Mouse (Mus musculus) hindbrain, embryonic 12.5 days (tissue): ENCODE data around the gene Cenpu. TPM values are rescaled to one million over a fixed set of nuclear protein-coding genes. Genes with fewer than 3 reads are reported as not detected.

Source experiments
- ATAC-seq: fragments of 200-750 bp; cut with Nextera tagmentation; 2 replicates; pipeline ENCODE4 v1.8.0; 2017; ENCODE audit warnings: moderate TSS enrichment; ENCODE audit not compliant: low FRiP score
- H3K27ac ChIP-seq: fragments of 300-500 bp; sonication (generic); 2 replicates; pipeline ENCODE4 v1.5.1; 2016; ENCODE audit warnings: mild to moderate bottlenecking
- H3K27me3 ChIP-seq: fragments of 300-500 bp; sonication (generic); 2 replicates; pipeline ENCODE4 v1.6.1; 2016; ENCODE audit warnings: mild to moderate bottlenecking
- H3K36me3 ChIP-seq: fragments of 300-500 bp; sonication (generic); 2 replicates; pipeline ENCODE4 v1.6.1; 2016; ENCODE audit warnings: mild to moderate bottlenecking
- H3K4me1 ChIP-seq: fragments of 300-500 bp; sonication (generic); 2 replicates; pipeline ENCODE4 v1.6.1; 2016
- H3K4me2 ChIP-seq: fragments of 300-500 bp; sonication (generic); replicated peaks from 2 replicates; pipeline ENCODE4 v1.6.1; 2016; ENCODE audit warnings: mild to moderate bottlenecking
- H3K4me3 ChIP-seq: fragments of 300-500 bp; sonication (generic); 2 replicates; pipeline ENCODE4 v1.5.1; 2016; ENCODE audit warnings: mild to moderate bottlenecking
- H3K9ac ChIP-seq: fragments of 300-500 bp; sonication (generic); 2 replicates; pipeline ENCODE4 v1.6.1; 2016; ENCODE audit warnings: mild to moderate bottlenecking, moderate library complexity
- H3K9me3 ChIP-seq: fragments of 300-500 bp; sonication (generic); replicated peaks from 2 replicates; pipeline ENCODE4 v1.6.1; 2016; ENCODE audit warnings: mild to moderate bottlenecking
- WGBS: fragments of 180-500 bp; shearing (Covaris S2); methylation state at CpG from one replicate; pipeline ENCODE4 v1.1.7; 2016; 5-methylcytosine and 5-hydroxymethylcytosine counted together
- polyA plus RNA-seq: library from polyadenylated mRNA; unstranded; fragments of >200 nt; fragmentation: Nextera tagmentation; extraction: Ambion mirVana; gene quantifications from 2 replicates; pipeline ENCODE4 v1.2.1, GENCODE M21; 2016

Gene Cenpu
- polyA plus RNA-seq, 1 experiment from 2014 or later: 16.2 TPM

GRCm38 (mm10) chr8:46526821-46527220 is 25.0 kb upstream of the Cenpu start:
- H3K36me3 ChIP-seq: no peaks in the 10 kb centered on the region
- H3K9me3 ChIP-seq: no peaks in the 10 kb centered on the region
- no peak for ATAC-seq
- H3K4me2 ChIP-seq: no peak overlapping the region
- peaks cover 8% of the 10 kb centered on the region; the same call in 1 of the 2 replicates for H3K4me1 ChIP-seq
- no peaks in the 10 kb centered on the region for H3K27me3 ChIP-seq
- 77% methylated on average over 10 of the region's 10 CpGs for WGBS
- no peak overlapping the region for H3K27ac ChIP-seq
- no peak overlapping the region for H3K9ac ChIP-seq
- H3K4me3 ChIP-seq: no peak overlapping the region

DNA sequence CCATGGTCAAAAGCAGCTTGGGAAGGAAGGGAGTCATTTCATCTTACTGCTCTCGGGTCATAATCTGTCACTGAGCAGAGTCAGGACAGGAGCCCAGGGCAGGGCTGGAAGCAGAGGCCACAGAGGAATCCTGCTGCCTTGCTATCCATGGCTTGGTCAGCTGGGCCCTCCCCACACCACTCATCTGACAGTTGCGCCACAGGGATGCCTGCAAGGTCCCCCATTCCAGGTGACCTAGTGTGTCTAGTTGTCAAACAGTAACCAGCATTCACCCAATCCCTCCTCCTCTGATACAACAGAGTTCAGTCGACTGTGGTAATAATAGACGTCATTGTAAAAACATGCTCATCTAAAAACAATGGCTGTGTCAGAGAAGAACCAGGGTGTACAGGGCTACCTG is 22.3 kb upstream of the Cenpu start:
- Histone ChIP-seq H3K9ac (no peak overlapping the region), H3K4me1 (peaks cover 8% of the 10 kb centered on the region; the same call in 1 of the 2 replicates), H3K4me3 (no peak overlapping the region), H3K4me2 (no peak overlapping the region), H3K9me3 (no peaks in the 10 kb centered on the region), H3K36me3 (no peaks in the 10 kb centered on the region), H3K27me3 (no peaks in the 10 kb centered on the region), H3K27ac (no peak overlapping the region)
- WGBS: 79% methylated on average over 4 of the region's 4 CpGs
- ATAC-seq: no peak

GRCm38 (mm10) chr8:46530541-46530940 is 21.3 kb upstream of the Cenpu start:
- Histone ChIP-seq H3K9ac (no peak overlapping the region), H3K36me3 (no peaks in the 10 kb centered on the region), H3K27ac (no peak overlapping the region), H3K9me3 (no peaks in the 10 kb centered on the region), H3K4me2 (no peak overlapping the region), H3K27me3 (no peaks in the 10 kb centered on the region), H3K4me1 (peaks cover 8% of the 10 kb centered on the region; the same call in 1 of the 2 replicates), H3K4me3 (no peak overlapping the region)
- no peak for ATAC-seq
- WGBS: 49% methylated on average over 4 of the region's 4 CpGs

DNA sequence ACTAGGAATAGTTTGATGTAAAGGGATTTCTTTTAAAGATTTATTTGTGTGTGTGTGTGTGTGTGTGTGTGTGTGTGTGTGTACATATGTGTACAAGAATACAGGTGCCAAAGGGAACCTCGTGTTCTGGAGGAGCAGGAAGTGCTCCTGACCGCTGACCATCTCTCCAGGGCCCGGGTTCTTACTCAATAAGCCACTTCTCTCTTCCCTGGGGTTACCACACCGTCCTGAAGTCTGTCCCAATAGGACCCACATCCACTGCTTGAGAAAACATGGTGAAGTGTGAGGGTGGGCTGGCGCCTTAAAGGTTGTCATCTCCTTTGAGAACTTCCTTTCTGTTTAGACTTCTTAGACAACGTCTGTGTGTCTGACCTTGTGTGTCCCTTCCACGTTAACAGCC is 17.9 kb upstream of the Cenpu start:
- H3K36me3 ChIP-seq: no peaks in the 10 kb centered on the region
- no peak overlapping the region for H3K4me2 ChIP-seq
- no peak overlapping the region for H3K27ac ChIP-seq
- H3K27me3 ChIP-seq: no peaks in the 10 kb centered on the region
- WGBS: 85% methylated on average over 7 of the region's 7 CpGs
- no peak for ATAC-seq
- H3K9ac ChIP-seq: no peak overlapping the region
- no peaks in the 10 kb centered on the region for H3K9me3 ChIP-seq
- no peak overlapping the region for H3K4me3 ChIP-seq
- H3K4me1 ChIP-seq: peaks cover 8% of the 10 kb centered on the region; the same call in 1 of the 2 replicates

GRCm38 (mm10) chr8:46539701-46540100 is 12.1 kb upstream of the Cenpu start:
- H3K4me2 ChIP-seq: no peak overlapping the region
- no peaks in the 10 kb centered on the region for H3K27me3 ChIP-seq
- no peak overlapping the region for H3K4me3 ChIP-seq
- ATAC-seq: no peak
- no peak overlapping the region for H3K9ac ChIP-seq
- no peak overlapping the region for H3K27ac ChIP-seq
- H3K9me3 ChIP-seq: no peaks in the 10 kb centered on the region
- WGBS: 46% methylated on average over 5 of the region's 5 CpGs
- no peaks in the 10 kb centered on the region for H3K36me3 ChIP-seq
- 0 out of 2 replicates have a peak, but pooled peaks cover 4% of the 10 kb centered on the region for H3K4me1 ChIP-seq

GRCm38 (mm10) chr8:46543191-46543590 is 8.6 kb upstream of the Cenpu start:
- no peaks in the 10 kb centered on the region for H3K9me3 ChIP-seq
- H3K4me3 ChIP-seq: no peak overlapping the region
- H3K4me1 ChIP-seq: 0 out of 2 replicates have a peak, but pooled peaks cover 4% of the 10 kb centered on the region
- no peaks in the 10 kb centered on the region; the same call in 1 of the 2 replicates for H3K27me3 ChIP-seq
- no peak overlapping the region for H3K4me2 ChIP-seq
- H3K9ac ChIP-seq: no peak overlapping the region
- no peak overlapping the region for H3K27ac ChIP-seq
- WGBS: 79% methylated on average over 7 of the region's 7 CpGs
- no peak for ATAC-seq
- H3K36me3 ChIP-seq: no peaks in the 10 kb centered on the region

- WGBS: 86% methylated on average over 6 of the region's 6 CpGs
- no peak overlapping the region for H3K27ac ChIP-seq
- no peak for ATAC-seq
- H3K27me3 ChIP-seq: no peaks in the 10 kb centered on the region; the same call in 1 of the 2 replicates
- no peak overlapping the region for H3K4me3 ChIP-seq
- H3K9ac ChIP-seq: no peak overlapping the region
- H3K4me1 ChIP-seq: 0 out of 2 replicates have a peak, but pooled peaks cover 4% of the 10 kb centered on the region
- H3K36me3 ChIP-seq: no peaks in the 10 kb centered on the region
- no peak overlapping the region for H3K4me2 ChIP-seq
- H3K9me3 ChIP-seq: no peaks in the 10 kb centered on the region
Observed at GRCm38 (mm10) chr8:46543662-46544061, 8.2 kb upstream of the Cenpu start.

DNA sequence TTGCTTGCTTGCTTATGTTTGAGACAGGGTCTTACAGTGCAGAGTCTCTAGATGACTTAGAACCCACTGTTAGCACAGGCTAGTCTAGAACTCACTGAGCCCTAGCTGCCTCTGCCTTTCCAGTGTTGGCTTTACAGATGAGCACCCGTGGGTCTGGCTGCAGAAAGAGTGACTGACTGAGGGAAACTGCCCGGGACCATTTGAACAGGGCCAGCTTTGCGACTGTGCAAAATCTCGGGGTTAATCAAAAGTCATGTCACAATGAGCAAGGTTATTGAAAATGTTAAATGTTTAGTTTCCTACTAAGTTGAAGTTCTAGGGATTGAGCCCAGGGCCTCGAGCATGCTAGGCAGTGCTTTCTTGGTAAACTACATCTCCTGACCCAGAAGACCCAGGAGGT is 6.0 kb upstream of the Cenpu start:
- Histone ChIP-seq H3K9ac (no peak overlapping the region), H3K4me3 (no peak overlapping the region), H3K4me1 (no peaks in the 10 kb centered on the region), H3K9me3 (no peaks in the 10 kb centered on the region), H3K27me3 (no peaks in the 10 kb centered on the region; the same call in 1 of the 2 replicates), H3K27ac (no peak overlapping the region), H3K4me2 (no peak overlapping the region), H3K36me3 (no peaks in the 10 kb centered on the region)
- 93% methylated on average over 5 of the region's 5 CpGs for WGBS
- ATAC-seq: no peak

- Histone ChIP-seq H3K4me2 (no peak overlapping the region), H3K27ac (no peak overlapping the region), H3K9me3 (no peaks in the 10 kb centered on the region), H3K9ac (no peak overlapping the region), H3K27me3 (no peaks in the 10 kb centered on the region; the same call in 1 of the 2 replicates), H3K4me1 (peaks cover 3% of the 10 kb centered on the region; the same call in 1 of the 2 replicates), H3K4me3 (no peak overlapping the region), H3K36me3 (no peaks in the 10 kb centered on the region)
- no peak for ATAC-seq
- 81% methylated on average over 11 of the region's 11 CpGs for WGBS
Observed at GRCm38 (mm10) chr8:46546431-46547176, 5.2 kb upstream of the Cenpu start.

GRCm38 (mm10) chr8:46547245-46547644 is 4.6 kb upstream of the Cenpu start:
- Histone ChIP-seq H3K9ac (no peak overlapping the region), H3K9me3 (no peaks in the 10 kb centered on the region), H3K4me3 (no peak overlapping the region), H3K4me1 (peaks cover 3% of the 10 kb centered on the region; the same call in 1 of the 2 replicates), H3K4me2 (no peak overlapping the region), H3K27me3 (no peaks in the 10 kb centered on the region; the same call in 1 of the 2 replicates), H3K36me3 (no peaks in the 10 kb centered on the region), H3K27ac (no peak overlapping the region)
- ATAC-seq: no peak
- 59% methylated on average over 4 of the region's 4 CpGs for WGBS

DNA sequence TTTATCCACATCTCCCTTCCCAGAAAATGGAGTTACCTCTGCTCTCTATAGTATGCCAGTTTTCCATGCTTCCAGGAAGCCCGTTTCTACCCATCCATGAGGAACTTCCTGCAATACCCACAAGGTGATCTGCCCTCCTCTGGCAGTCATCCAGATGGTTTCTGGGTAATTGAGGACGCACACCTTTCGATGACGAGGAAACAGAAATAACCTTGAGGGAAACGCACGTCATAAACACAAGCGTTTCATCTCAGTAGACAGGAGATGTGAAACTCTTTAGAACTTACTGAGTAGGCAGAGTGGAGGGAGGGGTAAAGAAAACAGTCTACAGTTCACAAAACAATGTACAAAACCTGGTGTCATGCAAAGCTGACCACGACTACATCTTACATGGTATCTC is 1.8 kb upstream of the Cenpu start:
- H3K36me3 ChIP-seq: no peaks in the 10 kb centered on the region
- peaks cover 13% of the 10 kb centered on the region for H3K4me1 ChIP-seq
- no peak overlapping the region for H3K27ac ChIP-seq
- no peaks in the 10 kb centered on the region; the same call in 1 of the 2 replicates for H3K27me3 ChIP-seq
- no peak overlapping the region for H3K4me2 ChIP-seq
- no peaks in the 10 kb centered on the region for H3K9me3 ChIP-seq
- no peak for ATAC-seq
- no peak overlapping the region for H3K4me3 ChIP-seq
- 85% methylated on average over 8 of the region's 8 CpGs for WGBS
- no peak overlapping the region for H3K9ac ChIP-seq

DNA sequence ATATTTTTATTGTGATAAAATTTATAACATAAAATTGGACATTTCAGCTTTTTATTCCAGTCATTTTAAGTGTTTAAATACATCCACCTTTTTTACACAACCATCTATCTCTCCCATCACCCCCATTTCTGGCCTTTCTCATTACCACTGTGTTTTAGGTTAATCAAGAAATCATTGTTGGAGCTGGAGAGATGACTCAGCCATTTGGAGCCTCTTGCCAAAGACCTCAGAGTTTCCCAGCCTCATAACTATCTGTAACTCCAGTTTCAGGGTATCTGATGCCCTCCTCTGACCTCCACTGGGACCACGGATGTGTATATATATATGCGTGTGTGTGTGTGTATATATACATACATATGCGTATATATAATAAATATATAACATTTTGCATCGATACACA is 799 bp upstream of the Cenpu start:
- Histone ChIP-seq H3K4me3 (peak overlapping the region; percentile 72), H3K4me2 (peak overlapping the region; percentile 60), H3K27ac (no peak overlapping the region), H3K9ac (no peak overlapping the region), H3K9me3 (no peaks in the 10 kb centered on the region), H3K27me3 (no peaks in the 10 kb centered on the region; the same call in 1 of the 2 replicates), H3K36me3 (no peaks in the 10 kb centered on the region), H3K4me1 (peaks cover 13% of the 10 kb centered on the region)
- WGBS: 54% methylated on average over 4 of the region's 4 CpGs
- ATAC-seq: peak; percentile 30; the same call in 1 of the 2 replicates

DNA sequence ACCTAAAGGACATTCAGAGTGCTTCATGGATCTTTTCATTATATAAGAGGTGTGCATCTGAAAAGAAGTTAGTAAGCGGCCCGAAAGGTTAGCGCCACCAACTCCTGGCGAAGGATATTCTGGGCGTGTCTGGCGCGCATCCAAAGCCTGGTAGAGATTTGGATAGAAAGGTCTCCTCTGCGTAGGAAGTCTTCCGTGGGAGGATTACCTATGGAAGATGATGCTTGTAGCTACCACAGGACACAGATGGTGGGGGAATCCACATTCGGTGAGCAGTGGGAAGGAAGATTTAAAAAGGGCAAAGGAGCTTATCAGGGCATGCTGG is 575 bp downstream of the Cenpu start:
- H3K4me3 ChIP-seq: peak overlapping the region; percentile 72
- H3K4me1 ChIP-seq: peaks cover 13% of the 10 kb centered on the region
- no peak overlapping the region for H3K27ac ChIP-seq
- no peak for ATAC-seq
- WGBS: 2% methylated on average over 10 of the region's 10 CpGs
- peak overlapping the region; percentile 50 for H3K9ac ChIP-seq
- no peaks in the 10 kb centered on the region for H3K27me3 ChIP-seq
- H3K36me3 ChIP-seq: no peaks in the 10 kb centered on the region
- H3K4me2 ChIP-seq: peak overlapping the region; percentile 60
- H3K9me3 ChIP-seq: no peaks in the 10 kb centered on the region
